In genomic region chr6:103028150-103028549, GRCm38 (mm10) we compare ENCODE assay signal across 20 mouse cellular contexts.
DNase-seq lines count a peak whose midpoint lies in the region; ATAC-seq lines count a peak whose summit lies in the region.
"Had no signal": no experiment of that assay in that cellular context is flagged by ENCODE, and none has a peak within 500 bp of the region (broad histone marks: within the 10 kb centered on the region; RNA-seq: fewer than 3 reads in every experiment).

No protein-coding gene starts in this region.

- 84% methylated on average over 1 of the region's 1 CpGs for WGBS in midbrain, embryonic 14.5 days

- no peaks in the 10 kb centered on the region for H3K9me3 ChIP-seq in midbrain, embryonic 14.5 days (ENCODE audit: control insufficient read depth, low read length)
- H3K9me3 ChIP-seq: forebrain, embryonic 13.5 days; heart, embryonic 10.5 days; liver, embryonic 12.5 days had no signal

- H3K4me2 ChIP-seq in midbrain, embryonic 14.5 days (ENCODE audit: low read length) = no peak overlapping the region
- H3K4me2 ChIP-seq: forebrain, embryonic 13.5 days; liver, embryonic 12.5 days had no signal

- H3K27ac ChIP-seq in midbrain, embryonic 14.5 days (replicated peaks; ENCODE audit: low read depth, low read length) = no peak overlapping the region
- H3K27ac ChIP-seq: forebrain, embryonic 13.5 days; heart, embryonic 10.5 days; hindbrain, postnatal 0 days; liver, embryonic 12.5 days; stomach, postnatal 0 days had no signal

- peak; percentile 12 for DNase-seq in left cerebral cortex, adult 11 months (ENCODE audit: low spot score)
- no peak for DNase-seq in left cerebral cortex, postnatal 4 days
- DNase-seq in layer of hippocampus, adult 18-20 months (ENCODE audit: low spot score in 2 of 2) = peak; percentile 38 to 75
- peak; percentile 14 to 59 for DNase-seq in left cerebral cortex, postnatal 14 days (ENCODE audit: low spot score in 2 of 2)
- no peak for DNase-seq in ovary, postnatal 36 days (ENCODE audit: low spot score)
- no peak for DNase-seq in cerebellum, postnatal 4 days (ENCODE audit: low spot score in 2 of 2)
- DNase-seq in midbrain, embryonic 14.5 days = no peak
- DNase-seq: B cell, adult 2 months; cerebellum, adult 11-12 months; cerebellum, postnatal 36 days; heart, postnatal 14 days; kidney, adult 9 months; spleen, adult 18-20 months; thymus, postnatal 25 days had no signal

- H3K4me1 ChIP-seq in midbrain, embryonic 14.5 days (ENCODE audit: control insufficient read depth, insufficient read depth, low read length) = no peaks in the 10 kb centered on the region
- H3K4me1 ChIP-seq: forebrain, embryonic 13.5 days; heart, embryonic 10.5 days; liver, embryonic 12.5 days had no signal

- ATAC-seq in midbrain, embryonic 14.5 days (ENCODE audit: low FRiP score, low TSS enrichment) = no peak
- ATAC-seq: forebrain, embryonic 13.5 days; hindbrain, postnatal 0 days; liver, embryonic 12.5 days; midbrain, embryonic 16.5 days had no signal

- H3K4me3 ChIP-seq in midbrain, embryonic 14.5 days (replicated peaks; ENCODE audit: low read depth, low read length) = no peak overlapping the region
- H3K4me3 ChIP-seq: forebrain, embryonic 13.5 days; heart, embryonic 10.5 days; liver, embryonic 12.5 days had no signal

- no peaks in the 10 kb centered on the region for H3K36me3 ChIP-seq in midbrain, embryonic 14.5 days (ENCODE audit: control insufficient read depth, insufficient read depth, low read length)
- H3K36me3 ChIP-seq: heart, embryonic 10.5 days; liver, embryonic 12.5 days had no signal

- intact Hi-C loops in left cerebral cortex, postnatal 4 days (cut with DNase I) = no loop called here
- intact Hi-C loops in left cerebral cortex, postnatal 14 days (cut with DNase I) = no loop called here

- H3K27me3 ChIP-seq in midbrain, embryonic 14.5 days (ENCODE audit: control insufficient read depth, insufficient read depth, low read length) = no peaks in the 10 kb centered on the region
- H3K27me3 ChIP-seq: forebrain, embryonic 13.5 days; liver, embryonic 12.5 days had no signal

- no peak overlapping the region for H3K9ac ChIP-seq in midbrain, embryonic 14.5 days (replicated peaks; ENCODE audit: low read length)
- H3K9ac ChIP-seq: forebrain, embryonic 13.5 days; liver, embryonic 12.5 days had no signal

Comparison
In these comparisons a context has a peak if more than half of its experiments do, and no peak if none do; other contexts are left out.
1. DNase-seq: peak in left cerebral cortex, adult 11 months (single experiment), layer of hippocampus, adult 18-20 months (2 of 2) and left cerebral cortex, postnatal 14 days (2 of 2); none in left cerebral cortex, postnatal 4 days (single experiment), ovary, postnatal 36 days (single experiment), cerebellum, postnatal 4 days (0 of 2) and midbrain, embryonic 14.5 days (single experiment).